Mouse (Mus musculus) limb, embryonic 10.5 days (tissue): Measurements from ENCODE around the gene Phf21a. TPM values are rescaled to one million over a fixed set of nuclear protein-coding genes. Genes with fewer than 3 reads are reported as not detected.

ENCODE experiments used
- DNase-seq: peaks from one replicate; pipeline ENCODE4 v3.0.0-alpha.2; 2017; ENCODE audit warnings: low spot score
- H3K27ac ChIP-seq: fragments of 300-500 bp; sonication (generic); 2 replicates; pipeline ENCODE4 v1.5.1; 2016; ENCODE audit warnings: mild to moderate bottlenecking
- H3K27me3 ChIP-seq: fragments of 300-500 bp; sonication (generic); 2 replicates; pipeline ENCODE4 v1.6.1; 2016; ENCODE audit warnings: low read depth, mild to moderate bottlenecking; ENCODE audit not compliant: poor library complexity, severe bottlenecking
- H3K36me3 ChIP-seq: fragments of 300-500 bp; sonication (generic); 2 replicates; pipeline ENCODE4 v1.6.1; 2016; ENCODE audit warnings: mild to moderate bottlenecking, moderate library complexity
- H3K4me1 ChIP-seq: fragments of 300-500 bp; sonication (generic); 2 replicates; pipeline ENCODE4 v1.6.1; 2016
- H3K4me3 ChIP-seq: fragments of 300-500 bp; sonication (generic); 2 replicates; pipeline ENCODE4 v1.5.1; 2016; ENCODE audit warnings: mild to moderate bottlenecking, moderate library complexity
- H3K9me3 ChIP-seq: fragments of 300-500 bp; sonication (generic); replicated peaks from 2 replicates; pipeline ENCODE4 v1.6.1; 2016; ENCODE audit warnings: mild to moderate bottlenecking
- WGBS: fragments of 180-500 bp; shearing (Covaris S2); methylation state at CpG from one replicate; pipeline ENCODE4 v1.1.7; 2016; 5-methylcytosine and 5-hydroxymethylcytosine counted together
- polyA plus RNA-seq: library from polyadenylated mRNA; unstranded; fragments of >200 nt; fragmentation: Nextera tagmentation; extraction: Ambion mirVana; gene quantifications from 2 replicates; pipeline ENCODE4 v1.2.1, GENCODE M21; 2016

Gene Phf21a
- 34.7 and 40.2 TPM in 2 replicates for polyA plus RNA-seq

GRCm38 (mm10) chr2:92092817-92093216 is at the start of gene Phf21a:
Gene Phf21a (plus strand): TSS chr2:92093117.
- H3K4me3 ChIP-seq = no peak within 1 kb of the TSS
- H3K27ac ChIP-seq = no peak within 1 kb of the TSS
- no peaks in the 10 kb centered on the region for H3K27me3 ChIP-seq
- WGBS = 79% methylated on average over 2 of the region's 2 CpGs
- no peaks in the 10 kb centered on the region for H3K36me3 ChIP-seq
- DNase-seq = no peak
- H3K9me3 ChIP-seq = no peaks in the 10 kb centered on the region
- no peaks in the 10 kb centered on the region for H3K4me1 ChIP-seq

- no peak for DNase-seq
- whole genome bisulfite sequencing = 90% methylated on average over 12 of the region's 12 CpGs
- Histone ChIP-seq H3K27me3 (peaks cover 8% of the 10 kb centered on the region), H3K4me3 (no peak overlapping the region), H3K36me3 (no peaks in the 10 kb centered on the region), H3K4me1 (peaks cover 5% of the 10 kb centered on the region; the same call in 1 of the 2 replicates), H3K27ac (no peak overlapping the region), H3K9me3 (no peaks in the 10 kb centered on the region)
Observed at GRCm38 (mm10) chr2:92043285-92043684, 49.6 kb upstream of the Phf21a start.

- Histone ChIP-seq H3K4me1 (peaks cover 5% of the 10 kb centered on the region; the same call in 1 of the 2 replicates), H3K36me3 (no peaks in the 10 kb centered on the region), H3K27ac (no peak overlapping the region), H3K4me3 (no peak overlapping the region), H3K27me3 (peaks cover 20% of the 10 kb centered on the region), H3K9me3 (no peaks in the 10 kb centered on the region)
- no peak for DNase-seq
- whole genome bisulfite sequencing = 19% methylated on average over 4 of the region's 4 CpGs
Observed at GRCm38 (mm10) chr2:92047601-92048000, 45.3 kb upstream of the Phf21a start.

- H3K4me3 ChIP-seq = no peak overlapping the region
- WGBS = 68% methylated on average over 9 of the region's 9 CpGs
- no peaks in the 10 kb centered on the region for H3K9me3 ChIP-seq
- H3K27ac ChIP-seq = no peak overlapping the region
- peaks cover 5% of the 10 kb centered on the region; the same call in 1 of the 2 replicates for H3K4me1 ChIP-seq
- no peak for DNase-seq
- no peaks in the 10 kb centered on the region for H3K36me3 ChIP-seq
- H3K27me3 ChIP-seq = peaks cover 25% of the 10 kb centered on the region
Observed at GRCm38 (mm10) chr2:92048034-92048690, 44.8 kb upstream of the Phf21a start.

- Histone ChIP-seq H3K4me3 (no peak overlapping the region), H3K9me3 (no peaks in the 10 kb centered on the region), H3K36me3 (no peaks in the 10 kb centered on the region), H3K27me3 (peaks cover 51% of the 10 kb centered on the region), H3K27ac (no peak overlapping the region), H3K4me1 (peaks cover 25% of the 10 kb centered on the region)
- DNase-seq = no peak
- 80% methylated on average over 8 of the region's 8 CpGs for WGBS
Observed at GRCm38 (mm10) chr2:92052188-92052587, 40.7 kb upstream of the Phf21a start.

- Histone ChIP-seq H3K4me3 (no peak overlapping the region), H3K27ac (no peak overlapping the region), H3K27me3 (peaks cover 55% of the 10 kb centered on the region), H3K4me1 (peaks cover 25% of the 10 kb centered on the region), H3K9me3 (no peaks in the 10 kb centered on the region), H3K36me3 (no peaks in the 10 kb centered on the region)
- WGBS = 56% methylated on average over 2 of the region's 2 CpGs
- DNase-seq = no peak
Observed at GRCm38 (mm10) chr2:92052754-92053153, 40.2 kb upstream of the Phf21a start.

- H3K36me3 ChIP-seq = no peaks in the 10 kb centered on the region
- peak overlapping the region; percentile 51 for H3K4me3 ChIP-seq
- no peaks in the 10 kb centered on the region for H3K9me3 ChIP-seq
- WGBS = 5% methylated on average over 38 of the region's 38 CpGs
- peak overlapping the region; percentile 90 for H3K27ac ChIP-seq
- peaks cover 48% of the 10 kb centered on the region for H3K4me1 ChIP-seq
- peaks cover 66% of the 10 kb centered on the region for H3K27me3 ChIP-seq
- DNase-seq = peak; percentile 94
Observed at GRCm38 (mm10) chr2:92055101-92055813, 37.7 kb upstream of the Phf21a start.

- peak overlapping the region; percentile 90 for H3K27ac ChIP-seq
- no peaks in the 10 kb centered on the region for H3K36me3 ChIP-seq
- H3K9me3 ChIP-seq = no peaks in the 10 kb centered on the region
- 3% methylated on average over 14 of the region's 14 CpGs for WGBS
- H3K27me3 ChIP-seq = peaks cover 72% of the 10 kb centered on the region
- peaks cover 51% of the 10 kb centered on the region for H3K4me1 ChIP-seq
- H3K4me3 ChIP-seq = peak overlapping the region; percentile 51
- DNase-seq = peak; percentile 75
Observed at GRCm38 (mm10) chr2:92055831-92056236, 37.1 kb upstream of the Phf21a start.

GRCm38 (mm10) chr2:92056760-92057159 is 36.2 kb upstream of the Phf21a start:
- 85% methylated on average over 13 of the region's 13 CpGs for WGBS
- no peak overlapping the region for H3K27ac ChIP-seq
- H3K4me3 ChIP-seq = no peak overlapping the region
- H3K9me3 ChIP-seq = no peaks in the 10 kb centered on the region
- no peak for DNase-seq
- H3K36me3 ChIP-seq = no peaks in the 10 kb centered on the region
- H3K4me1 ChIP-seq = peaks cover 51% of the 10 kb centered on the region
- peaks cover 81% of the 10 kb centered on the region for H3K27me3 ChIP-seq

- no peaks in the 10 kb centered on the region for H3K36me3 ChIP-seq
- under 1% methylated on average over 29 of the region's 29 CpGs for WGBS
Observed at GRCm38 (mm10) chr2:92058469-92058868, 34.4 kb upstream of the Phf21a start.

GRCm38 (mm10) chr2:92058936-92059335 is 34.0 kb upstream of the Phf21a start:
- Histone ChIP-seq H3K36me3 (no peaks in the 10 kb centered on the region), H3K27ac (0 out of 2 replicates have a peak overlapping the region, but pooled peaks have one; percentile 50), H3K4me3 (peak overlapping the region; percentile 67), H3K27me3 (peaks cover 66% of the 10 kb centered on the region), H3K9me3 (no peaks in the 10 kb centered on the region), H3K4me1 (peaks cover 54% of the 10 kb centered on the region)
- WGBS = 4% methylated on average over 11 of the region's 11 CpGs
- no peak for DNase-seq

More at GRCm38 (mm10) chr2:92058469-92058868, 34.4 kb upstream of the Phf21a start:
- Histone ChIP-seq H3K27ac (peak overlapping the region; percentile 50; the same call in 1 of the 2 replicates), H3K4me3 (peak overlapping the region; percentile 67), H3K9me3 (no peaks in the 10 kb centered on the region), H3K27me3 (peaks cover 71% of the 10 kb centered on the region), H3K4me1 (peaks cover 54% of the 10 kb centered on the region)
- DNase-seq = peak; percentile 97

- H3K9me3 ChIP-seq = no peaks in the 10 kb centered on the region
- peak overlapping the region; percentile 74 for H3K27ac ChIP-seq
- no peaks in the 10 kb centered on the region for H3K36me3 ChIP-seq
- peaks cover 54% of the 10 kb centered on the region for H3K4me1 ChIP-seq
- peak; percentile 77 for DNase-seq
- H3K27me3 ChIP-seq = peaks cover 59% of the 10 kb centered on the region
- WGBS = under 1% methylated on average over 63 of the region's 63 CpGs
- H3K4me3 ChIP-seq = peak overlapping the region; percentile 67
Observed at GRCm38 (mm10) chr2:92059481-92060220, 33.3 kb upstream of the Phf21a start.
